Comparison of ENCODE assay signal across 8 mouse cellular contexts in genomic region chr2:6267537-6267936, GRCm38 (mm10). TPM values are rescaled to one million over a fixed set of nuclear protein-coding genes. Genes with fewer than 3 reads are reported as not detected.
DNase-seq lines count a peak whose midpoint lies in the region; ATAC-seq and TF ChIP-seq lines count a peak whose summit lies in the region.

No protein-coding gene starts in this region.

- H3K27me3 ChIP-seq in neural tube, embryonic 13.5 days = peaks cover 18% of the 10 kb centered on the region
- H3K27me3 ChIP-seq in heart, embryonic 10.5 days (ENCODE audit: insufficient read depth, poor library complexity, severe bottlenecking) = 0 out of 2 replicates have a peak, but pooled peaks cover 3% of the 10 kb centered on the region
- H3K27me3 ChIP-seq in kidney, postnatal 0 days (ENCODE audit: insufficient read depth, low read length) = no peaks in the 10 kb centered on the region
- H3K27me3 ChIP-seq in lung, embryonic 16.5 days (ENCODE audit: control insufficient read depth, insufficient read depth, low read depth, low read length) = no peaks in the 10 kb centered on the region

- peak overlapping the region; percentile 45 for H3K9ac ChIP-seq in neural tube, embryonic 13.5 days
- H3K9ac ChIP-seq in kidney, postnatal 0 days (ENCODE audit: low read depth, low read length) = no peak overlapping the region
- H3K9ac ChIP-seq in lung, embryonic 16.5 days (ENCODE audit: low read length) = peak overlapping the region; percentile 11; the same call in 1 of the 2 replicates

- H3K4me2 ChIP-seq in neural tube, embryonic 13.5 days = peak overlapping the region; percentile 30; the same call in 1 of the 2 replicates
- no peak overlapping the region for H3K4me2 ChIP-seq in kidney, postnatal 0 days (ENCODE audit: low read length)
- no peak overlapping the region; the same call in 1 of the 2 replicates for H3K4me2 ChIP-seq in lung, embryonic 16.5 days (ENCODE audit: low read depth, low read length)

- WGBS in neural tube, embryonic 13.5 days = 36% methylated on average over 9 of the region's 9 CpGs
- 32% methylated on average over 9 of the region's 9 CpGs for WGBS in heart, embryonic 10.5 days
- WGBS in kidney, postnatal 0 days = 24% methylated on average over 9 of the region's 9 CpGs
- 18% methylated on average over 9 of the region's 9 CpGs for WGBS in lung, embryonic 16.5 days

- peak; percentile 42; the same call in 1 of the 2 replicates for ATAC-seq in neural tube, embryonic 13.5 days (ENCODE audit: low read depth)
- no peak; the same call in 1 of the 2 replicates for ATAC-seq in kidney, postnatal 0 days (replicated peaks; ENCODE audit: low FRiP score, low read depth)
- ATAC-seq in lung, embryonic 16.5 days (ENCODE audit: low read depth) = peak; percentile 70

- TF ChIP-seq CTCF in kidney, postnatal 0 days (IDR thresholded peaks at IDR 0.05; ENCODE audit: low read depth) = no peak

- H3K4me1 ChIP-seq in neural tube, embryonic 13.5 days (replicated peaks) = peaks cover 26% of the 10 kb centered on the region
- peaks cover 19% of the 10 kb centered on the region; the same call in 1 of the 2 replicates for H3K4me1 ChIP-seq in heart, embryonic 10.5 days
- no peaks in the 10 kb centered on the region for H3K4me1 ChIP-seq in kidney, postnatal 0 days (replicated peaks; ENCODE audit: insufficient read depth, low read length)
- H3K4me1 ChIP-seq in lung, embryonic 16.5 days (replicated peaks; ENCODE audit: control insufficient read depth, insufficient read depth, low read length) = peaks cover 17% of the 10 kb centered on the region

- H3K4me3 ChIP-seq in neural tube, embryonic 13.5 days = no peak overlapping the region
- H3K4me3 ChIP-seq in heart, embryonic 10.5 days = no peak overlapping the region
- no peak overlapping the region for H3K4me3 ChIP-seq in kidney, postnatal 0 days (replicated peaks; ENCODE audit: low read depth, low read length)
- H3K4me3 ChIP-seq in lung, embryonic 16.5 days (ENCODE audit: low read length) = no peak overlapping the region

- H3K27ac ChIP-seq in neural tube, embryonic 13.5 days (replicated peaks) = peak overlapping the region; percentile 67
- H3K27ac ChIP-seq in heart, embryonic 10.5 days = 0 out of 2 replicates have a peak overlapping the region, but pooled peaks have one; percentile 24
- H3K27ac ChIP-seq in kidney, postnatal 0 days = no peak overlapping the region
- H3K27ac ChIP-seq in lung, embryonic 16.5 days (ENCODE audit: low read length) = no peak overlapping the region

- H3K9me3 ChIP-seq in neural tube, embryonic 13.5 days = peaks cover 6% of the 10 kb centered on the region; the same call in 1 of the 2 replicates
- H3K9me3 ChIP-seq in heart, embryonic 10.5 days = no peaks in the 10 kb centered on the region
- H3K9me3 ChIP-seq in kidney, postnatal 0 days (replicated peaks; ENCODE audit: low read length) = no peaks in the 10 kb centered on the region
- no peaks in the 10 kb centered on the region for H3K9me3 ChIP-seq in lung, embryonic 16.5 days (ENCODE audit: control insufficient read depth, low read length)

- no peak for DNase-seq in neural tube, embryonic 10.5 days (ENCODE audit: extremely low spot score, low spot score)
- DNase-seq in cerebellum, postnatal 36 days = peak; percentile 33 to 36
- no peak for DNase-seq in heart, embryonic 10.5 days (ENCODE audit: low spot score)
- peak; percentile 58 for DNase-seq in kidney, postnatal 0 days (ENCODE audit: low spot score)
- peak; percentile 20 for DNase-seq in retina, postnatal 7 days (ENCODE audit: low read depth, low spot score)
- no peak for DNase-seq in thymus, adult 18-20 months

- H3K36me3 ChIP-seq in neural tube, embryonic 13.5 days = no peaks in the 10 kb centered on the region
- no peaks in the 10 kb centered on the region for H3K36me3 ChIP-seq in heart, embryonic 10.5 days
- no peaks in the 10 kb centered on the region for H3K36me3 ChIP-seq in kidney, postnatal 0 days (ENCODE audit: insufficient read depth, low read length)
- H3K36me3 ChIP-seq in lung, embryonic 16.5 days (ENCODE audit: control insufficient read depth, insufficient read depth, low read length) = no peaks in the 10 kb centered on the region

RNA-seq across cellular contexts. Expression of gene Echdc3, which starts 54.7 kb away (rescaled TPM):
- polyA plus RNA-seq in neural tube, embryonic 13.5 days (2015; fragmentation: Nextera tagmentation; extraction: Ambion mirVana) = 1.3 and 1.9 TPM in 2 replicates
- 7.2 and 9.9 TPM in 2 replicates for polyA plus RNA-seq in heart, embryonic 10.5 days (2016; fragmentation: Nextera tagmentation; extraction: Ambion mirVana)
- polyA plus RNA-seq in kidney, postnatal 0 days (2015; fragmentation: Nextera tagmentation; extraction: Ambion mirVana) = 15.1 and 16.0 TPM in 2 replicates
- polyA plus RNA-seq in lung, embryonic 16.5 days (2015; fragmentation: Nextera tagmentation; extraction: Ambion mirVana) = 11.1 and 15.3 TPM in 2 replicates

RNA-seq across cellular contexts. Expression of gene Usp6nl, which starts 54.9 kb away (rescaled TPM):
- 7.9 and 9.3 TPM in 2 replicates for polyA plus RNA-seq in neural tube, embryonic 13.5 days (2015; fragmentation: Nextera tagmentation; extraction: Ambion mirVana)
- polyA plus RNA-seq in heart, embryonic 10.5 days (2016; fragmentation: Nextera tagmentation; extraction: Ambion mirVana) = 6.5 and 8.9 TPM in 2 replicates
- polyA plus RNA-seq in kidney, postnatal 0 days (2015; fragmentation: Nextera tagmentation; extraction: Ambion mirVana) = 8.8 and 9.8 TPM in 2 replicates
- polyA plus RNA-seq in lung, embryonic 16.5 days (2015; fragmentation: Nextera tagmentation; extraction: Ambion mirVana) = 9.5 and 10.2 TPM in 2 replicates

Comparison
In these comparisons a context has a peak if more than half of its experiments do, and no peak if none do; other contexts are left out.
1. H3K27ac ChIP-seq: peak in neural tube, embryonic 13.5 days (single experiment) and heart, embryonic 10.5 days (single experiment); none in kidney, postnatal 0 days (single experiment) and lung, embryonic 16.5 days (single experiment).
2. DNase-seq: peak in cerebellum, postnatal 36 days (2 of 2), kidney, postnatal 0 days (single experiment) and retina, postnatal 7 days (single experiment); none in neural tube, embryonic 10.5 days (single experiment), heart, embryonic 10.5 days (single experiment) and thymus, adult 18-20 months (0 of 2).